Mouse (Mus musculus) stomach, embryonic 14.5 days (tissue): Measurements from ENCODE around the gene Crybg1. TPM values are rescaled to one million over a fixed set of nuclear protein-coding genes. Genes with fewer than 3 reads are reported as not detected.
"Not testable (repeated sequence)": the region's sequence is repeated elsewhere in the genome, so short reads cannot be mapped to it uniquely, and the experiment has no call there.

Experiments
- ATAC-seq: fragments of 200-750 bp; cut with Nextera tagmentation; 2 replicates; pipeline ENCODE4 v1.8.0; 2017; ENCODE audit warnings: low read depth, moderate TSS enrichment; ENCODE audit not compliant: insufficient number of reproducible peaks, insufficient read depth, low FRiP score
- H3K27ac ChIP-seq: fragments of 300-500 bp; sonication (generic); 2 replicates; pipeline ENCODE4 v1.5.1; 2014; ENCODE audit warnings: mild to moderate bottlenecking, low read length, moderate library complexity, mixed read lengths
- H3K27me3 ChIP-seq: fragments of 300-500 bp; sonication (generic); 2 replicates; pipeline ENCODE4 v1.6.1; 2014; ENCODE audit warnings: low read length, control low read depth, mixed read lengths; ENCODE audit not compliant: control insufficient read depth, insufficient read depth
- H3K36me3 ChIP-seq: fragments of 300-500 bp; sonication (generic); 2 replicates; pipeline ENCODE4 v1.6.1; 2014; ENCODE audit warnings: mild to moderate bottlenecking, control low read depth, low read length, moderate library complexity, mixed read lengths; ENCODE audit not compliant: control insufficient read depth, insufficient read depth
- H3K4me1 ChIP-seq: fragments of 300-500 bp; sonication (generic); 2 replicates; pipeline ENCODE4 v1.6.1; 2014; ENCODE audit warnings: low read length, control low read depth, mixed read lengths; ENCODE audit not compliant: control insufficient read depth, insufficient read depth
- H3K4me2 ChIP-seq: fragments of 300-500 bp; sonication (generic); replicated peaks from 2 replicates; pipeline ENCODE4 v1.6.1; 2014; ENCODE audit warnings: low read depth, low read length, control low read depth
- H3K4me3 ChIP-seq: fragments of 300-500 bp; sonication (generic); 2 replicates; pipeline ENCODE4 v1.5.1; 2014; ENCODE audit warnings: low read depth, low read length, control low read depth
- H3K9ac ChIP-seq: fragments of 300-500 bp; sonication (generic); replicated peaks from 2 replicates; pipeline ENCODE4 v1.6.1; 2014; ENCODE audit warnings: low read depth, mild to moderate bottlenecking, control low read depth, low read length, moderate library complexity, mixed read lengths
- H3K9me3 ChIP-seq: fragments of 300-500 bp; sonication (generic); 2 replicates; pipeline ENCODE4 v1.6.1; 2016; ENCODE audit warnings: low read depth, low read length, control low read depth; ENCODE audit not compliant: control insufficient read depth
- WGBS: fragments of 180-500 bp; shearing (Covaris S2); extraction: QIAGEN DNeasy Blood & Tissue Kit; methylation state at CpG from one replicate; pipeline ENCODE4 v1.1.7; 2014; 5-methylcytosine and 5-hydroxymethylcytosine counted together
- polyA plus RNA-seq: library from polyadenylated mRNA; unstranded; fragments of >200 nt; fragmentation: Nextera tagmentation; extraction: Ambion mirVana; gene quantifications from 2 replicates; pipeline ENCODE4 v1.2.1, GENCODE M21; 2014

Crybg1 gene
- polyA plus RNA-seq, 1 experiment from 2014 or later = 2.7 TPM

DNA sequence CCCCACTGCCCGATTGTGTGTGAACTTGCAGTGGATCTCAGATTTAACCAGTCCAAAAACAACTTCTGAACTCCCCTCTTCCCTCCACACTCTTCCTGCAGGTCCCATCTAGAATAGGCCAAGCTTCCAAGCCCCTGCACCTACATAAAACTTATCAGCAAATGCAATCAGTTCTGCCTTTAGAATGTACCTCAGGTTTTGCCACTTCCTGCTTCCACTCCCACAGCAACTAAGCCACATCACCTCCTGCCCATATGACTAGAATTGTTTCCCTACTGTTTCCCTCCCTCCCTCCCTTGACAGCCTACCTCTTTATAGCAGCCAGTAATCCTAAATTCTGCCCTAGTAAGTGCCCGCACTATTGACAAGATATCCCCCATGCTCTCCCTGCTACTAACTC lies 164.8 kb downstream of the Crybg1 start:
- no peaks in the 10 kb centered on the region for H3K36me3 ChIP-seq
- no peaks in the 10 kb centered on the region for H3K27me3 ChIP-seq
- H3K27ac ChIP-seq = no peak overlapping the region
- H3K9ac ChIP-seq = no peak overlapping the region
- no peaks in the 10 kb centered on the region for H3K9me3 ChIP-seq
- 84% methylated on average over 2 of the region's 2 CpGs for WGBS
- H3K4me3 ChIP-seq = no peak overlapping the region
- H3K4me2 ChIP-seq = no peak overlapping the region
- ATAC-seq = no peak
- H3K4me1 ChIP-seq = no peaks in the 10 kb centered on the region

DNA sequence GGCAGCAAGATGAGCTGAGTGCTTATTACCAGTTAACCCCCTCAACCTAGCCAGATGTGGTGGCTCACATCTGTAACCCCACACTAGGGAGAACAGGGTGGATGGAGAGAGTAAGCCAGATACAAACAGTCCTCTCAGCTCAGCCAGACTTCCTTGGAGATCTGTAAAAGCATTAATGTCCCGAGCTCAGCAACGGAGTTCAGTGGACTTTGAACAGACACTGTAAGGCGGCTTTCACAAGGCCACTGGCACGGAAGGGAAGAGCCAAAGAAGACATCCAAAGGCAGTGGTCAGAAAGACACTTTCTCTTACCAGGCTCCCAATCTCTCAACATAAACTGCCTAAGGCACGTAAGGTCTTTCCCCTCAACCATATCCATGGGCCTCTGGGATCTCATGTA lies 165.4 kb downstream of the Crybg1 start:
- 65% methylated on average over 5 of the region's 5 CpGs for WGBS
- no peak for ATAC-seq
- no peaks in the 10 kb centered on the region for H3K27me3 ChIP-seq
- H3K9ac ChIP-seq = no peak overlapping the region
- no peak overlapping the region for H3K4me3 ChIP-seq
- no peak overlapping the region for H3K4me2 ChIP-seq
- no peaks in the 10 kb centered on the region for H3K9me3 ChIP-seq
- H3K4me1 ChIP-seq = no peaks in the 10 kb centered on the region
- H3K36me3 ChIP-seq = no peaks in the 10 kb centered on the region
- H3K27ac ChIP-seq = no peak overlapping the region

DNA sequence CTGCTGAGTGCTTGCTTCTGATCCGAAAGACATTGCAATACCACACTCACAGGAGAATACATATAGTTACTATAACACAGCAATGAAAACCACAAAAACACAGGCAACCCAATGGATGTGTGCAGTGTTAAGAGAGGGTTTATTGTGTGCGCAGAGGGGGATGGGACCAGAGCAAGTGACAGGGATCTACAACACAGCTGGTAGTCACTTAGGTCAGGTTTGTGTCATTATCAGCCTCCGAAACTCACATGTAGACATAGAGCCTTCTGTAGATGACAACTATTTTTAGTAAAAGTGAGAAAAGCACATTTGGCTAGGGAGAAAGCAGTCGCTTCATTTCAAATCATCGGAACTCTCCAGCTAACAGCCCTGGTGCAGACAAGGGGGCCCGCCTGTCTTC lies 166.2 kb downstream of the Crybg1 start:
- WGBS = 90% methylated on average over 6 of the region's 6 CpGs
- ATAC-seq = no peak

DNA sequence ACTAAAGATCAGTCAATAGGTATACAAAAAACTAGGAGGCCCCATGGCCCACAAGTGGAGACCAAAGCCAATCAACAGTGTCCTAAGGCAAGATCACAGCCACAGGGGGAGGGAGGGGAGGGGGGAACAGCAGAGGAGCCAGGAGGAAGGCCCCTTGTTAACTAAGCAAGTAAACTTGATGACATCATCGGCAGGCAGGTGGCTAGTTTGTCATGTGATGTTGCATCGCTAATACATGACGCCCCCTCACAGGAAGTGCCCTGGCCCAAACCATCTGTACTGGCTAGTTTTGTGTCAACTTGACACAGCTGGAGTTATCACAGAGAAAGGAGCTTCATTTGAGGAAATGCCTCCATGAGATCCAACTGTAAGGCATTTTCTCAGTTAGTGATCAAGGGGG lies 167.9 kb downstream of the Crybg1 start:
- H3K4me1 ChIP-seq, H3K36me3 ChIP-seq, H3K27ac ChIP-seq, ATAC-seq, H3K9me3 ChIP-seq, H3K9ac ChIP-seq, H3K4me2 ChIP-seq, H3K4me3 ChIP-seq, H3K27me3 ChIP-seq: not testable (repeated sequence)
- 83% methylated on average over 3 of the region's 3 CpGs for WGBS

More for the DNA sequence above, 166.2 kb downstream of the Crybg1 start:
- Histone ChIP-seq H3K4me1 (no peaks in the 10 kb centered on the region), H3K27ac (no peak overlapping the region), H3K27me3 (no peaks in the 10 kb centered on the region), H3K4me2 (no peak overlapping the region), H3K9me3 (no peaks in the 10 kb centered on the region), H3K9ac (no peak overlapping the region), H3K36me3 (no peaks in the 10 kb centered on the region), H3K4me3 (no peak overlapping the region)

DNA sequence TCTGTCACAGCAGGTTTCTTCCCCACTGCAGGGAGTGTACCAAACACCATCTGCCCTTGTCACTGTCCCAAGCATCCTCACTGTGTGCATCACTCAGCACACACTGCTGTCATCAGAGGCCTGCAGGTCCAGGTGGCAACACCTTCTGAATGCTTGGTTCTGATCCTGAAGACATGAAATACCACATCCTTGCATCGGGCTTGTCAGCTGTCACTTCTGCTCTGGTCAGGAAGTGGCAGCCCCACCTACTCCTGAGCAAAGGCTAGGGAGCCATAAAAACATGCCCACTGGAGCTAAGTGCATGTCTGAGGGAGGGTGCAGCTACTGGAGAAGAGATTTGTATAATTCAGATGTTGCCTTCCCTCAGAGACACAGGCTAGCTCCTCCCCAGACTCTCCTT lies 168.6 kb downstream of the Crybg1 start:
- H3K4me3 ChIP-seq = no peak overlapping the region
- ATAC-seq = no peak
- no peak overlapping the region for H3K4me2 ChIP-seq
- no peaks in the 10 kb centered on the region for H3K36me3 ChIP-seq
- no peaks in the 10 kb centered on the region for H3K27me3 ChIP-seq
- H3K9me3 ChIP-seq = no peaks in the 10 kb centered on the region
- no peaks in the 10 kb centered on the region for H3K4me1 ChIP-seq
- no peak overlapping the region for H3K27ac ChIP-seq
- WGBS = 70% methylated on average over 1 of the region's 1 CpGs
- no peak overlapping the region for H3K9ac ChIP-seq

DNA sequence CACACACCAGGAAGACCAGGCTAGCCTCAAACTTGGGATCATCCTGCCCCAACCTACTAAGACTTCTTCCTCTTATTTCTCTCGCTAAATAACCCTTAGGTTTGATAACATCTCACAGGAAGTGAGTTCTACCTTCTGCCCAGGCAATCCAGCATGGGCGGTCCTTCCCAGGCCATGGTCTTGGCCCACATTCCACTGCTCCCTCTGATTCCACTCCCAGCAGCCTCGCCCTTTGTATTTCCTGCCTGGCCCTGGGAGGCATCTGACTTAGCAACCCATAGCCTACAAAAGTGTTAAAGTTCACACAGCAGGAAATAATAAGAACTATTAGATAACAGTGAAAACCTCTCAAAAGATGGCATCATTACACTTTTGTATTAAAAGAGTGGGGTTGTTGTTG lies 171.3 kb downstream of the Crybg1 start:
- Histone ChIP-seq H3K27ac (no peak overlapping the region), H3K4me1 (no peaks in the 10 kb centered on the region), H3K4me3 (no peak overlapping the region), H3K27me3 (no peaks in the 10 kb centered on the region), H3K9ac (no peak overlapping the region), H3K4me2 (no peak overlapping the region), H3K9me3 (no peaks in the 10 kb centered on the region), H3K36me3 (no peaks in the 10 kb centered on the region)
- no peak for ATAC-seq
- WGBS = 59% methylated on average over 3 of the region's 3 CpGs

DNA sequence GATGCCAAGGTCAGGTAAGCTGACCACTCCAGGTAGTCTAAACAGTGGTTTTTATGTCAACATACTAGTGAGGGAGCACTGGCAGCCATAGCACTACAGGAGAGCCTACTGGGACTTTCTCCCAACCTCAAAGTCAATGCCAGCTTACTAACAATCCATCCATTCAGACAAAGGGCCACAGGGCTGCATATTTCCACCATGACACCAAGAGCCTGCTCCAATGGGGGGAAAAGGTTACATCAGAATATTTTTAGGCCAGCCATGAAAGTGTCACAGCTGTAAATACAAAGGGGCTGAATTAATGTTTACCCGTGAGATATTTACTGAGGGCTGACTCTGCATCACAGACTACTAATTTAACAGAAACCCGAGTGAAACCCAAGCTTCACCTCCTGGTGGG lies 175.4 kb downstream of the Crybg1 start:
- WGBS = 68% methylated on average over 2 of the region's 2 CpGs
- Histone ChIP-seq H3K27me3 (no peaks in the 10 kb centered on the region), H3K4me2 (no peak overlapping the region), H3K4me1 (no peaks in the 10 kb centered on the region), H3K9me3 (no peaks in the 10 kb centered on the region), H3K36me3 (no peaks in the 10 kb centered on the region), H3K4me3 (no peak overlapping the region), H3K27ac (no peak overlapping the region), H3K9ac (no peak overlapping the region)
- ATAC-seq = no peak

DNA sequence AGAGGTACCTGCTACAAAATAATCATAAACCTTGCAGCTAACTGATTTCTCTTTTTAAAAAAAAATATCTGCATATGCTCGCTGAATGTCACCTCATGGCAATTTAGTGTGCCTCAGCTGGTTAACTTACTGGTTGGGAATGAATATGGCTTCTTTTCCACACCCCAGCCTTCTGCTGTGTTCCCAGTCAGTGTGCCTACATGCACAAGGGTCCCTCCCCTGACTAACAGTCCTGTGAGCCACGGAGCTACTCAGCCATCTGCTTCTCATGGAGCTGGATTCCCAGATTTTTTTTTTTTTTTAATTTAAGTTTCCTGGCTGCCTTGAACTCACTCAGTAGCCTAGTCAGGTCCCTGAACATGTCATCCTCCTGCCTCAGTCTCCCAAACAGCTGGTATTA lies 183.7 kb downstream of the Crybg1 start:
- Histone ChIP-seq H3K4me3 (no peak overlapping the region), H3K27me3 (no peaks in the 10 kb centered on the region), H3K27ac (no peak overlapping the region), H3K4me1 (no peaks in the 10 kb centered on the region), H3K36me3 (no peaks in the 10 kb centered on the region), H3K9me3 (no peaks in the 10 kb centered on the region), H3K9ac (no peak overlapping the region), H3K4me2 (no peak overlapping the region)
- WGBS = 59% methylated on average over 2 of the region's 2 CpGs
- ATAC-seq = no peak

DNA sequence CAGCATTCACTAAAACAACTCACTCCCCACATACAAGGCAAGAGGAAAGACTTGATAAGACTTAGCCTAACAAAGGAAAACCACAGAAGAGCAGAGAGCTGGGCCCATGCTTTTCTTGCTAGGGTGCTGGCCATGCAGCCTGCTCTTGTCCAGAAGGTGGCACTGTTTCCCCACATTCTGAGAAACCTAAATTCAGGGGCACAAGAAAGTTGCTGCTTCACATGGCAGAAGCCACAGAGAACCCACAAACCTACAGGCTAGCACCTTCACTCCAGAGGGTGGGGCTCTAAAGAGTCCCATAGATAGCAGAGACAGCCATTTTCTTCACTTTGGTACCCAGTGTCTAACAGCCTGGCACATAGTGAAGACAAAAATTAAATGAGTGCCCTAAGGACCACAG lies 194.7 kb downstream of the Crybg1 start:
- no peak for ATAC-seq
- Histone ChIP-seq H3K9me3 (no peaks in the 10 kb centered on the region), H3K36me3 (no peaks in the 10 kb centered on the region; the same call in 1 of the 2 replicates), H3K4me1 (no peaks in the 10 kb centered on the region), H3K27ac (no peak overlapping the region), H3K4me3 (no peak overlapping the region), H3K9ac (no peak overlapping the region), H3K4me2 (no peak overlapping the region), H3K27me3 (no peaks in the 10 kb centered on the region)
